Mouse (Mus musculus): ENCODE results near the gene Dot1l. TPM values are rescaled to one million over a fixed set of nuclear protein-coding genes. Genes with fewer than 3 reads are reported as not detected.

The Dot1l gene
- total and polyA plus RNA-seq, 3 experiments: 3.3 to 43.8 (median 13.3) TPM

DNA sequence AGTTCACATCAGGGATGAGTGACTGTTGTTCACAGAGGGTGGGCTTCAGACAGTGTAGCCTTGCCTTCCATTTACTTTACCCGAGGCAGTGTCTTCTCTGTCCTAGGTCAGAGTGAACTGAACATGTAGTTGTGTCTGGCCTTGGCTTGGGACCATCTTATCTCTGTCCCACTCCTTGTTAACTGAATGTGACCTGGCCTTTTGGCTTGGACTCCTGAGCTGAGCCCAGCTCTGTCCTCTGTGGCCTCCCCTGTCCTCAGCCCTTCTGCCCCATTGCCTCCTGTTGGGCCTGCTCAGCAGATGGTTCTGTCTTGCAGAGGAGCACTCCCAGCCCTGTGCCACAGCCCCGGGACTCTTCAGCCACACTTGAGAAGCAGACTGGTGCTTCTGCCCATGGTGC lies 32.5 kb downstream of the Dot1l start:
- no peaks in the 10 kb centered on the region for H3K9me3 ChIP-seq (replicated peaks; ENCODE audit: low read length)
- no peak overlapping the region for H3K27ac ChIP-seq (ENCODE audit: insufficient read depth, low read depth)
- no peak overlapping the region for H3K4me2 ChIP-seq (ENCODE audit: insufficient read depth, low read depth, poor library complexity, severe bottlenecking)
- DNase-seq (ENCODE audit: extremely low read depth): no peak
- peaks cover 98 to 99% of the 10 kb centered on the region in 2 experiments for H3K36me3 ChIP-seq (replicated peaks in 1 of 2; ENCODE audit: control insufficient read depth in 1 of 2, insufficient read depth in 1 of 2, low read length in 1 of 2)
- dilution Hi-C loops (cut with MboI; ENCODE audit: extremely low pct_ligation_motif_present, extremely low pct_unique_long_range_greater_than_20kb, low sequenced_read_pairs) (no loop called here), in situ Hi-C loops (cut with MboI; ENCODE audit: low pct_ligation_motif_present, low pct_unique_long_range_greater_than_20kb, low sequenced_read_pairs) (no loop called here)
- no peak overlapping the region for H3K4me3 ChIP-seq (replicated peaks in 1 of 3; ENCODE audit: low read depth in 2 of 3, low read length in 2 of 3, poor library complexity in 1 of 3)
- no peaks in the 10 kb centered on the region for H3K79me2 ChIP-seq (replicated peaks; ENCODE audit: control insufficient read depth, extremely low read depth, insufficient read depth, poor library complexity, severe bottlenecking)
- TF ChIP-seq JUND (conservative IDR thresholded peaks at IDR 0.05; ENCODE audit: low read depth, low read length) (no peak), TCF12 (IDR thresholded peaks at IDR 0.05; ENCODE audit: low read depth, low read length) (no peak), ELF1 (IDR thresholded peaks at IDR 0.05; ENCODE audit: low read depth, low read length) (no peak), ZNF384 (IDR thresholded peaks at IDR 0.05; ENCODE audit: low read depth, low read length) (no peak), BHLHE40 (IDR thresholded peaks at IDR 0.05; ENCODE audit: low read depth, low read length) (no peak), ZC3H11A (IDR thresholded peaks at IDR 0.05; ENCODE audit: low read depth, low read length) (no peak), E2F4 (IDR thresholded peaks at IDR 0.05; ENCODE audit: insufficient replicate concordance, low read depth, low read length) (no peak), SMC3 (IDR thresholded peaks at IDR 0.05; ENCODE audit: low read depth, low read length) (no peak), MAFK (IDR thresholded peaks at IDR 0.05; ENCODE audit: insufficient replicate concordance, low read length) (no peak), CHD2 (IDR thresholded peaks at IDR 0.05; ENCODE audit: low read length) (no peak), ETS1 (conservative IDR thresholded peaks at IDR 0.05; ENCODE audit: low read depth, low read length) (no peak), UBTF (IDR thresholded peaks at IDR 0.05; ENCODE audit: low read depth, low read length) (no peak), USF2 (conservative IDR thresholded peaks at IDR 0.05; ENCODE audit: low read depth, low read length) (no peak), POLR2A (IDR thresholded peaks at IDR 0.05; ENCODE audit: low read depth, low read length) (no peak), ZKSCAN1 (IDR thresholded peaks at IDR 0.05; ENCODE audit: borderline replicate concordance, low read depth, low read length) (no peak), JUN (IDR thresholded peaks at IDR 0.05; ENCODE audit: insufficient read depth, low read depth, low read length) (no peak), MYC (IDR thresholded peaks at IDR 0.05; ENCODE audit: low read depth, low read length) (no peak)
- H3K4me1 ChIP-seq (ENCODE audit: control insufficient read depth in 1 of 2, insufficient read depth in 2 of 2): no peaks in the 10 kb centered on the region
- no peak overlapping the region for H3K9ac ChIP-seq (ENCODE audit: insufficient read depth, low read depth)
- no peaks in the 10 kb centered on the region for H3K27me3 ChIP-seq (replicated peaks)

DNA sequence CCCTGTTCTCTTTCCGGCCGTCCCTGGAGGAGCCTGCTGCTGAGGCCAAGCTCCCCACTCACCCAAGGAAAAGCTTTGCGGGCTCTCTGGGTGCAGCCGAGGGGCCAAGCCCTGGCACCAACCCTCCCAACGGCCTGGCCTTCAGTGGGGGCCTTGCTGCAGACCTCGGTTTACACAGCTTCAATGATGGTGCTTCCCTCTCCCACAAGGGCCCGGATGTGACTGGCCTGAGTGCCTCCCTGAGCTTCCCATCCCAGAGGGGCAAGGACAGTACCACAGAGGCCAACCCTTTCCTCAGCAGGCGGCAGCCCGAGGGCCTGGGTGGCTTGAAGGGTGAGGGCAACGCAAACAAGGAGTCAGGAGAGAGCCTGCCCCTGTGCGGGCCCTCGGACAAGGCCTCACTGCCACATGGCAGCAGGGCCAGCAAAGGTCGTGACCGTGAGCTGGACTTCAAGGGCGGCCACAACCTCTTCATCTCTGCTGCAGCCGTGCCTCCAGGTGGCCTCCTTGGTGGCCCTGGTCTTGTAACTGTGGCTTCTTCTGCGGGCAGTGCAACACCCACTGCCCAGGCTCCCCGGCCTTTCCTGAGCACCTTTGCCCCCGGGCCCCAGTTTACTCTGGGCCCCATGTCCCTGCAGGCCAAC lies 35.9 kb downstream of the Dot1l start:
- dilution Hi-C loops (cut with MboI; ENCODE audit: extremely low pct_ligation_motif_present, extremely low pct_unique_long_range_greater_than_20kb, low sequenced_read_pairs) (no loop called here), in situ Hi-C loops (cut with MboI; ENCODE audit: low pct_ligation_motif_present, low pct_unique_long_range_greater_than_20kb, low sequenced_read_pairs) (no loop called here)
- no peaks in the 10 kb centered on the region for H3K27me3 ChIP-seq (replicated peaks)
- no peaks in the 10 kb centered on the region for H3K79me2 ChIP-seq (replicated peaks; ENCODE audit: control insufficient read depth, extremely low read depth, insufficient read depth, poor library complexity, severe bottlenecking)
- TF ChIP-seq E2F4 (IDR thresholded peaks at IDR 0.05; ENCODE audit: insufficient replicate concordance, low read depth, low read length) (no peak), ETS1 (conservative IDR thresholded peaks at IDR 0.05; ENCODE audit: low read depth, low read length) (no peak), SMC3 (IDR thresholded peaks at IDR 0.05; ENCODE audit: low read depth, low read length) (no peak), HCFC1 (IDR thresholded peaks at IDR 0.05; ENCODE audit: low read depth, low read length) (no peak), MAZ (IDR thresholded peaks at IDR 0.05; ENCODE audit: low read depth, low read length) (no peak), CTCF (conservative IDR thresholded peaks at IDR 0.05 in 1 of 2, IDR thresholded peaks at IDR 0.05 in 1 of 2; ENCODE audit: low read depth in 2 of 2, low read length in 2 of 2) (no peak), UBTF (IDR thresholded peaks at IDR 0.05; ENCODE audit: low read depth, low read length) (no peak), POLR2AphosphoS2 (IDR thresholded peaks at IDR 0.05; ENCODE audit: low read depth, low read length) (no peak; the same call in 1 of the 2 replicates), ZMIZ1 (IDR thresholded peaks at IDR 0.05; ENCODE audit: low read depth, low read length) (no peak), CHD1 (IDR thresholded peaks at IDR 0.05; ENCODE audit: low read depth, low read length) (no peak), USF2 (conservative IDR thresholded peaks at IDR 0.05; ENCODE audit: low read depth, low read length) (no peak), JUN (IDR thresholded peaks at IDR 0.05; ENCODE audit: insufficient read depth, low read depth, low read length) (no peak)
- H3K4me3 ChIP-seq (replicated peaks in 1 of 3; ENCODE audit: low read depth in 2 of 3, low read length in 2 of 3, poor library complexity in 1 of 3): no peak overlapping the region
- H3K4me1 ChIP-seq (ENCODE audit: control insufficient read depth in 1 of 2, insufficient read depth in 2 of 2): peaks cover 0 to 3% of the 10 kb centered on the region in 2 experiments; a peak in 2 of 4 replicates
- no peak overlapping the region for H3K4me2 ChIP-seq (ENCODE audit: insufficient read depth, low read depth, poor library complexity, severe bottlenecking)
- DNase-seq (ENCODE audit: extremely low read depth): no peak
- H3K27ac ChIP-seq (ENCODE audit: insufficient read depth, low read depth): no peak overlapping the region
- H3K9ac ChIP-seq (ENCODE audit: insufficient read depth, low read depth): no peak overlapping the region
- peaks cover 94 to 98% of the 10 kb centered on the region in 2 experiments for H3K36me3 ChIP-seq (replicated peaks in 1 of 2; ENCODE audit: control insufficient read depth in 1 of 2, insufficient read depth in 1 of 2, low read length in 1 of 2)
- no peaks in the 10 kb centered on the region for H3K9me3 ChIP-seq (replicated peaks; ENCODE audit: low read length)
